Mouse (Mus musculus) brain, embryonic 18.5 days (tissue): Measurements from ENCODE around the gene Reep3.

Experiments
- DNase-seq: peaks from one replicate; pipeline ENCODE4 v3.0.0-alpha.2; 2012; ENCODE audit warnings: low read depth, low spot score

Gene Reep3

GRCm38 (mm10) chr10:67053475-67053874 lies 43.3 kb downstream of the Reep3 start:
- no peak for DNase-seq

GRCm38 (mm10) chr10:67052429-67052828 lies 44.3 kb downstream of the Reep3 start:
- DNase-seq = no peak

DNA sequence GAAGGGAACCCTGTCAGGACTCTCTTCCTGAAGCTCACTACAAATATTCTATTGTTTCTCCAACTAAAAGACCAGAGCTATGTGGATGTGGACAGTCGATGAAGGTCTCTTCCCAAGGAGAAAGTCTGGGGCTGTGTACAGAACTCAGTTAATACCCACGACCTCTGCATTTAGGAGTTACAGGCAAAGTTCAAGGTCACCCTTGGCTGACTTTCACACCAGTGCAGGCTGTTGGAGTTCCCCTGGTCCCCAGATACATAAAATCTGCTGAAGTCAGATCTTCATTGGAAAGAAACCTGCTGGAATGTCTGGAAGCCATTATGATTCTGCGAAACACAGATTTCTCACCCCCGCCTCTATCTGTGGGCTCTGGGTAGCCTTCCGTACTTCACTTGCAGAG lies 45.3 kb downstream of the Reep3 start:
- DNase-seq = no peak

DNA sequence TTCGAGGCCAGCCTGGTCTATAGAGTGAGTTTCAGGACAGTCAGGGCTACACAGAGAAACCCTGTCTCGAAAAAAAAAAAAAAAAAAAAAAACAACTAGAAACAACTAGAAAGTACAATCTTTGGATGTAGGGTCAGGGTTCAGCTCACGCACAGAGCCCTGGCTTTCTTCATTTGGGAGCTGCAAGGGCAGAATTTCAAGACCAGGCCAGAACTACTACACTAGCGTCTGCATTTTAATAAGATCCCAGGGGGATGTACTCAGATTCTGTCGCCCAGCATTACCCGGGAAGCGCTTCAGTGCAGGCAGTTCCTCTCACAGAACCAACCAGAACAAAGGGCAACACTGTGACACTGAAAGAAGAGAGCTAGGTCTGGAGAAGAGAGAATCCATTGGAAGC lies 46.0 kb downstream of the Reep3 start:
- DNase-seq = no peak

- DNase-seq = no peak
Measured at GRCm38 (mm10) chr10:67049621-67050020, 47.1 kb downstream of the Reep3 start.

- no peak for DNase-seq
Measured at GRCm38 (mm10) chr10:67048871-67049615, 47.7 kb downstream of the Reep3 start.

GRCm38 (mm10) chr10:67047712-67048645 lies 48.8 kb downstream of the Reep3 start:
- DNase-seq = no peak

DNA sequence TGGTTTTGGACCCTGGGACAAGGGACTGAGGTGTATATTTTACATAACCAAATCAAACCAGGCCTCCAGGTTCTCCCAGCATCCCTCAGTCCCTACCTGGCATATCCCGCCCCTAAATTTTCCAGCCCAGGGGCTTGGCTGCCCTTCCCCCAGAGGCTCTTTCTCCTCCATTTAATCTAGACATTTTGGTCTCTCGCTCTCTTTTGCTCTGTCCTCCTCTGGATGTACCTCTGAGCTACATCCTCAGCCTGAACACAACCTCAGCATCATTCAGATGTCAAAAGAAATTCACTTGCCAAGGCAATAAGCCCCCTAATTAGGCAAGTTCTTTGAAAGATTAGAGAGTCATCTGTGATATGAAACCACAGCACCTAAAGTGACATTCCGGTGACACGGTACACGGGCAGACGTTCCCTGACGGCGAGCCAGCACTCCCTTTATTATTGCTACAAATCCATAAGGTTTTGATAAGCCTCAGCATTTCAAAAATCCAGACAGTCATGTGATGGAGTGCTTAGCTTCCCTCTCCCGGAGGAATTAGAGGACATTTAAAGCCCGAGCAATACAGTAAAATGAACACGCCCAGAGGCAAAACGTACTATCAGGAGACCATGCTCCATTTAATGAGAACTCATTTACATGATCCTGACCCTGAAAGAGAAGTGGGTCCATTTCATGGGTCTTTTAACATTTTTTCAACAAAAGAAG lies 51.4 kb downstream of the Reep3 start:
- DNase-seq = no peak

DNA sequence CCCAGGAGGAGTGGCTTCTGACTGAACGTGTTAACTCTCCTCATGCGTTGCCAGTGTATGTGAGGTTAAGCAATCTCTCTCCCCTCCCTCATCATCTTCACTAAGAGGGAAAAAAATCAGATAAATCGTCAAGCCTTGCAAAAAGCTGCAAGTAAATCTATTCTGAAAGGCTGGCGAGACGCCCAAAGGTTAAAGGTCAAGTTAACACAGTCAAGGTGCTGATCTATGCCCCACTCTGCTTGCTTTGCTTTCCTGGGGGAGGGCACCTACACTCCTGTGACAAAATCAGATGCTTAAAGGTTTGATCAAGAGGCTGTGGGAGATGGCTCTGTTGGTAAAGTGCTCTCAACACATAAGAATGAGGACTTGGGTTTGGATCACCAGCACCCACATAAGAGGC lies 52.4 kb downstream of the Reep3 start:
- no peak for DNase-seq

DNA sequence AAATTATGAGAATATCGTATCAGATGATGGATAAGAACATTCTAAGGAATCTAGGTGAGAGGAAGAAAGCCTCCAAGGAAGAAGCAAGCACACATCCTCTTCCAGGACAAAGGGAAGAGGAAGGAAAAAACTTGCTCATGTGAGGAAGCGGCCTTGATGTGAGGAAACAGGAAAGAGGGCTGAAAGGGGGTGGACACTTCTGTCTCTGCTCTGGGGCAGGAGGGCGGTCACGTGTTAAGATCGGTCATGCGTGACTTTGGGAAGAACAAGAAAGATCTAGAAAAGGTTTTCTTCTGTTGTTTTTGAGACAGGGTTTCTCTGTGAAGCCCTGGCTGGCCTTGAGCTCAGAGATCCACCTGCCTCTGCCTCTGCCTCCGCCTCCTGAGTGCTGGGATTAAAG lies 53.5 kb downstream of the Reep3 start:
- DNase-seq = no peak

- DNase-seq = no peak
Measured at GRCm38 (mm10) chr10:67040410-67040809, 56.3 kb downstream of the Reep3 start.

DNA sequence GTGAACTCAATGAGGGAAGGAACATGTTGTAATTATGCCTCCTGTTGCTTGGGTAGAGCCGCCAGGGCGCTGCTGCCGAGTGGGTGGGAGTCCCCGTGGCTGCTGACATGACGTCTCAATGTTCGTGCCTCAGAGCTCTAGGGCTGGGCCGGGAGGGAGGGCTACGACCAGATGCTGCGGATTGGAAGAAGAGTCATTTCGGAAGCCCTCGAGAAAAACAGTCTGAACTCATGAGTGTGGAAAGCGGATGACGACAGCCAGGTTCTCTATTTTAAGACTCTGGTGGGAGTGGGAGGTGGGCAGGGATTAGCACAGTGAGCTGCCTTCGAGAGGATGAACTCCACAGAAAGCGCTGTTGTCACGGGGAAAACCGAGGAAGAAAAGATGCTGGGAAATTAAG lies 57.7 kb downstream of the Reep3 start:
- no peak for DNase-seq

GRCm38 (mm10) chr10:67036542-67036941 lies 60.2 kb downstream of the Reep3 start:
- DNase-seq = no peak

GRCm38 (mm10) chr10:67036141-67036540 lies 60.6 kb downstream of the Reep3 start:
- no peak for DNase-seq

- DNase-seq = no peak
Measured at GRCm38 (mm10) chr10:67031186-67031585, 65.6 kb downstream of the Reep3 start.

DNA sequence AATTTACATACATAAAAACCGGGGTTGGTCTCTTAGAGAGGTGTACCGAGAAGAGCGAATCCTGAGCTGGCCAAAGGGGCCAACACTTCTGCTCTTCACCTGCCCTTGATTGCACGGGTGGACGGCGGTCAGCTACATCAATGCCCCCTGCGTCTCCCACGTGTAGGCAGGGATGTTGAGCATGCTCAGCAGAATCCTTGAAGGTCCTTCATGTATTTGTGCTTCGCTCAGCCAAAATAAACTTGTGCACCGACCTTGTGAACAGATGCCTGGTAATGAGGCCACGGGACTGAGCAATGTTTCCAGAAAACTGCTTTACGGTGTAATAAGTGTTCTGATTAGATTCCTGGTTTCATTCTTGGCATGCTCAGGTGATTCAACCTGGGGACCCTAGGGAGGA lies 67.4 kb downstream of the Reep3 start:
- DNase-seq = no peak

DNA sequence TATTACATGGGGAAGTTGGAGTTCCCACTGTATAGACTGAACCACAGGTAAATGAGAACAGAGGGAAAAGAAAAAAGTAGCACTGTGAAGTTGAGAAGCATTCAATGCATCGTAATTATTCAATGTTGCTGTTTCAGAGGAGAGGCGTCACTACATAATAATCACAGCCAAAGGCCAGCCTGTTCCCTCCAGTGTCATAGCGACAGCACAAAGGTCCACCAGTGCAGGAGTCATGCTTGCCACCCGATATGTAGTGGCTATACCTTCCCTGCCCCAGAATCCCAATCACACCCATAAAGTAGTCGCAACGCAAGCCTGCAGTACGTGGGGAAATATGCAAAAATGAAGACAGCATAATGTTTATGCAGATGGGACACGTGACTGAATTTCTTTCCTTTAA lies 70.4 kb downstream of the Reep3 start:
- no peak for DNase-seq

- no peak for DNase-seq
Measured at GRCm38 (mm10) chr10:67025573-67026236, 71.0 kb downstream of the Reep3 start.

DNA sequence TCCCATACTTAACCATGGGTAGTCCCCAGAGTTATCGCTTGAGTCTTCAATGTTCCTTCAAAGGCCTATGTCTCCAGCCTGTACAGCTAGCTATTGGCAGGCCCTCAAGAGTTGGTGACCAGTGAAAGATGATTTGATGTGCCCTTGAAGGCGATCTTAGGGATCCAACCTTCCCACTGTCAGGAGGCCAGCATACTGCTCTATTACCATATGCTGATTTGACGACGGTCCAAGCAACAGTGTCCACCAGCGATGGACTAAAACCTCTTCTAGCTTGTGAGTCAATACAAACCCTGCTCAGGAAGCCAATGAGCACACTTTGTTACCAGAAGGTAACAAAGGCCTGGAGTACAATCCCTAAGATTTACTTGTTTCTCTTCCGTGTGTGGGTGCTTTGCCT lies 72.4 kb downstream of the Reep3 start:
- DNase-seq = no peak

- DNase-seq = no peak
Measured at GRCm38 (mm10) chr10:67023092-67023491, 73.7 kb downstream of the Reep3 start.

GRCm38 (mm10) chr10:67021494-67021893 lies 75.3 kb downstream of the Reep3 start:
- DNase-seq = no peak

GRCm38 (mm10) chr10:67018875-67019274 lies 77.9 kb downstream of the Reep3 start:
- DNase-seq = no peak
